Mouse (Mus musculus) kidney, adult 8-10 months (tissue): ENCODE results near the gene Col23a1.

Source experiments
- DNase-seq, 2 experiments: peaks; one replicate each; pipeline ENCODE4 v3.0.0; 2022

Col23a1 gene

DNA sequence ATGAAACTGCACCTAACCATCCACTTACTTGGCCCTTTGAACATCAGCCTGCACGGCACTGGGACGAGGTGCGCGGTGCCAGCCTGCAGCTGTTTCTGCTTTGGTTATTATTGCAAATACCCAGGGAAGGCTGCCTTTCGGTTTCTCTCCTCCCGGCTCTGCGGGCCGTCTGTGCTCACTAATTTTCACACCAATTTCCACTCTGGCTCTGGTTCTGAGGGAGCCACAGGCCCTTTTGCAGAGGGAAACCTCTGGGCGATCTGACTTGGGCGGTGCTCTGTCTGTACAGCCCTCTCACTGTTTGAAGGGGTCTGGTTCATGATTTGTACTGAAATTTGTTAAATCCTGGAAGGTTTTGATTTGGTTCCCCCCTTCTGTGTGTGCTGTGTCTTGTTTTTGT, 100.0 kb downstream of the Col23a1 start:
- no peak for DNase-seq

DNA sequence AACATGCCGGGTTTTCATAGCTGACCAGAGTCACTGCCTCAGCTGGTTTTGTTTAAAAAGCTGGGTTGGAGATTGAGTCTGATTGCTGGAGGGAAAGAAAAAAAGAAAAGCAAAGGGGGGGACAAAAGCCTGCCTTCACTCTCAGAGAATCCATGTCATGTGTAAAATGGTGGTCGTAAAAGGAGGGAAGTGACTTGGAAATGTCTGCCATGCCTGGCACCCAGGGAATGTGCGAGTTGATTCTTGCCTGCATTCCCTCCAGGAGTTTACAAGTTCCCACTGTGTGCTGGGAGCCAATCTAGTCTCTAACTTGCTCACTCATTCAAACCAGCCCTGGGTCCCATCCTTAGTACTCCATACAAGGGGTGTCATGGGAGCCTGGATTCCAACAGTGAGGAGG, 100.8 kb downstream of the Col23a1 start:
- DNase-seq: no peak

GRCm38 (mm10) chr11:51391548-51391947, 101.8 kb downstream of the Col23a1 start:
- no peak for DNase-seq

- DNase-seq: no peak
Measured at GRCm38 (mm10) chr11:51394301-51394865, 104.7 kb downstream of the Col23a1 start.

DNA sequence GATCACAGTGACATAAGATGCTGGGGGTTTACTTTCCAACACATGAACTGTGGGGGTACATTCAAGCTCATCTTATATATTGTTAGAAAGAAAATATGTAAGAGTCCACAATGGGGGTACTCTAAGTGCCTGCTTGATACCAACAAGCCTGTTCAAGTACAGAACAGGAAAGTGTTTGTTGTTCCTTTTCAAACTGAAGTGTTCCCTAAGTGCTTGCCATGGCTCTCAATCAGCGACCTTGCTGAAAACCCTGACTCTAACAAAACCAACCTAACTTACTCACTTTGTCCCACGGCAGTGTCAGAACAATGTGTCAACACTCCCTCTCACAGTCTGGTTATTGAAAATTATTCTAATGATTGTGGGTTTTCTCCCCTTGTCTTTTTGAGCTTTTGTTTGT, 106.7 kb downstream of the Col23a1 start:
- DNase-seq: no peak

- DNase-seq: no peak
Measured at GRCm38 (mm10) chr11:51398084-51398483, 108.4 kb downstream of the Col23a1 start.

- DNase-seq: no peak
Measured at GRCm38 (mm10) chr11:51400356-51400755, 110.6 kb downstream of the Col23a1 start.

DNA sequence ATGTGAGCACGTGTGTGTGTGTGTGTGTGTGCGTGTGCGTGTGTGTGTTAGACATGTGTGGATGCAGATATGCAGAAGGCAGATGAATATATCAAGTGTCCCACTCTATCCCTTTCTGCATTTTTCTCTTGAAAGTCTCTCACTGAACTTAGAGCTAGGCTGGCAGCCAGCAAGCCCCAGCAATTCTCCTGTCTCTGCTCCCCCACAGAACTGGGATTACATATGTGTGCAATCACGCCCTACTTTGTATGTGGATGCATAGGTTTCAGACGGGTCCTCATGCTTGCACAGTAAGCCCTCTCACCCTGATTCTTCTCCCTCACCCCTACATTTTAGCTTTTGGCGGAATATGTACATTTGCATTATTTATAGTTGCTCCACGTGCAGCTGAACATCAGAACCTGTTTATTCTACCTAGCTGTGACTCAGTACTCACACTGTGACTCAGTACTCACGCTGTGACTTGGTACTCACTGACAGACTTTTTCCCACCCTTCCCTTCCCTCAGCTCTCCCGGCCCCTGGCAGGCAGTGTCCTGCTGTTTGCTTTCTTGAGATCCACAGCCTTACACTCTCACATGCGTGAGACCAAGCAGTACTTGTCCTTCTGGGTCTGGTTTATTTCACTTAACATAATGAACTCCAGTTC, 111.9 kb downstream of the Col23a1 start:
- DNase-seq: no peak

GRCm38 (mm10) chr11:51403886-51404285, 114.2 kb downstream of the Col23a1 start:
- no peak for DNase-seq

- DNase-seq: no peak
Measured at GRCm38 (mm10) chr11:51404865-51405440, 115.2 kb downstream of the Col23a1 start.

DNA sequence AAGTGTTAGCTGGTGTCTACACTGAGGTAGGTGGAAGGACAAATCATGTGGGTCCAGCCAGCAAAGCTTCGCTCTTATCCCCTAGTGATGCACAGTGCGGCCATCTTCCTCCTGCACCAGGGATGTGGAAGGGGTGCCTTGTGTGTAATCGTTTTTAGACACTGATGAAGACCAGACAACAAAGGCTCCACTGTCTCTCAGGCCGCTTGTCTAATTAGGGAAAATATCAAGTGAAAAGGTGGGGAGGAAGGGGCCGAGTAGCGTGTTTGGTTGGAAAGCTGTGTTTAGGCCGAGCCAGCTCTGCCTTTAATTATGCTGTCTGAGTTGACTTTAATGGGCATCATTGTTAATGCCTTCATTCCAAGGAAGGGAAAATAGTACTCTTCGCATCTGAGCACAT, 116.8 kb downstream of the Col23a1 start:
- no peak for DNase-seq

DNA sequence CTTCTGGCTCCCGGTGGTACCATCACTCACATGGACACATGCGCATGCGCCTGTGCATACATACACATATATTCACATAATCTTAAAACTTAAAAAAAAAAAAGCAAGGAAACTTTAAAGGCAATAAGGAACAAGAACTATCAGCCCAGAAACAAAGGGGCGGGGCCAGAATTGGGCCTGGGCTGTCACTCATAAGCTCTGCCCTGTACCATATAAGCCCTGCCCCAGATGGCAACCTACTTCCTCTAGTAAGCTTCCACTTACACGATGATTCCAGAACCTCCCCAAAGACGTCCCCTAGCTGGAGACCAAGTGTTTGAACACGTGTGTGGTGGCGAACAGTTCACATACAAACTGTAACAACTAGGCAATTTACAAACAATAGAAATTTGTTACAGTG, 117.6 kb downstream of the Col23a1 start:
- no peak for DNase-seq

GRCm38 (mm10) chr11:51410771-51411170, 121.1 kb downstream of the Col23a1 start:
- no peak for DNase-seq

DNA sequence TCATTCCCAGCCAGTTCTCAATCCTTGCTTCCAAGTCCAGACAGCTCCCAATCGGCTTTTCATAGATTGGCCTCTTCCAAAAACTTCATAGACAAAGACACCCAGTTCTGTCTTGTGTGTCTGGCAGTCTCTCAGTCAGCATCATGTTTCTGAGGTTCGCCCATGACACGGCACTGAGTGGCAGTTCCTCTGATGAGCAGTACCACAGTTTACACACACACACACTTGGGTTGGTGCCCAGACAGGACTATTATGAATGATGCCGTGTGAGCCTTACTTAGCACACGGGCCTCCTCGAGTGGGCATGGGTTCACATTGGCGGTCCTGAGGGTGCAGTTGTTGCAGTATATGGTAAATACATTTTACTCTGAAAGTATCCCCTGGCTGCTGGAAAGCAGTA, 124.8 kb downstream of the Col23a1 start:
- no peak for DNase-seq

DNA sequence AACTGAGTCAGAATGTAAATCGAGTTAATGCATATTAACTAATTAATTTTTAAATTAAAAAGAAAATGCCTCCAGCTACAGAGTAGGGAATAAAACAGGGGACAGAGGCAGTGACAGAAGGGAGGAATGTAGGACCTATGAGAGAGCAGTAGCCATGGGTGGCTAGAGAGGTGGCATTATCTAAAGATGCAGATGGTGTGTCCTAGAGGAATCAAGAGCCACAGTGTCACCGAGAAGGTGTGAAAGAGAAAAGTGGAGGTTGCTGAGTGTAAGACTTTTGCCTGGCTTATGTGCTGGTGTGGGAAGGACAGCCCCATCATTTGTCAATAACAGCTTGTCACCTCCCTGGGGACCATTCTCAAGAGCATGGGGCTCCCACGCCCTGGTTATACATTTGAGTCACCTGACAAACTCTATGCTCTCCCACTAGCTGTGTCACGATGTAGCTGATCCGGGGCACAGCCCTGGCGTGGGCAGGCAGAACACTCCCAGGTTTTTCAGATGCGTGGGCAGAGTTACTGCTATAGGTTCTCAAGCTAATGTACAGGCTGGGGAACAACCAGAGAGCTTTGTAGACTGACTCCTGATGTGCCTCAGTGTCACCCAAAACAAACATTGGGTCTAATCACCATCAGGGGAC, 125.4 kb downstream of the Col23a1 start:
- no peak for DNase-seq

DNA sequence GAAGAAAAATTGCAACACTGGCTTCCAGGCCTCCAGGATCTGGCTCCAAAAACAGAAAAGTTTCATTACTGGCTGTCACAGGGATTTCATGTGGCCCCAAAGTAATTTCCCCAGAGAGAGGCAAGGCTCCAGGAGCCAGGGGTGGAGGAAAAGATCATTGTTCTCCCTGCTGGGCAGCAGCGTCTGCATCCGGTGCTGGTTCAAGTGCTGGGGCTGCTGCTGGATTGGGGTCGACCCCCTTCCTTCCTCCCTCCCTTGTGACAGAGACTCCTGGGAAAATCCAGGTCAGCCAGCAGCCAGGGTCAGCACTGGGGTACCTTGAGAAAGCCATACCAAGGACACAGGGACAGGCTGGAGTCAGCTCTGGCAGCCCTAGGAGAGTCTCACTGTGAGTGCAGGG, 129.1 kb downstream of the Col23a1 start:
- no peak for DNase-seq

DNA sequence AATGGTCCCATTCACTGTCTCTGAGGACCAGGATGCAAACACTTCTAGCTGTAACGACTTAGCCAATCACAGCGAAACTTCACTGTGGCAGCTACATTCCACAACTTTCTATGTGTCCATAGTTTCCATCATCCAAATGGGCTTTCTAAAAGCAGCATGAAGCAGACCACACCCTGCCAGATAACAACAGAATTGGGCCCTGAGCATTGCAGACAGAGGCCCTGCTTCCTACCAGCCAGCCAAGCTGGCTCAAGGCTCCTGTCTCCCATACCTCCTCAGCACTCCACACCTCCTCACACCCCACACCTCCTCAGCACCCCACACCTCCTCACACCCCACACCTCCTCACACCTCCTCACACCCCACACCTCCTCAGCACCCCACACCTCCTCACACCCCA, 132.2 kb downstream of the Col23a1 start:
- no peak for DNase-seq

- no peak for DNase-seq
Measured at GRCm38 (mm10) chr11:51422713-51423112, 133.0 kb downstream of the Col23a1 start.

- DNase-seq: no peak
Measured at GRCm38 (mm10) chr11:51426155-51426554, 136.4 kb downstream of the Col23a1 start.

GRCm38 (mm10) chr11:51429428-51430179, 139.9 kb downstream of the Col23a1 start:
- DNase-seq: no peak

GRCm38 (mm10) chr11:51430180-51430578, 140.5 kb downstream of the Col23a1 start:
- no peak for DNase-seq

GRCm38 (mm10) chr11:51431287-51431686, 141.6 kb downstream of the Col23a1 start:
- DNase-seq: no peak

DNA sequence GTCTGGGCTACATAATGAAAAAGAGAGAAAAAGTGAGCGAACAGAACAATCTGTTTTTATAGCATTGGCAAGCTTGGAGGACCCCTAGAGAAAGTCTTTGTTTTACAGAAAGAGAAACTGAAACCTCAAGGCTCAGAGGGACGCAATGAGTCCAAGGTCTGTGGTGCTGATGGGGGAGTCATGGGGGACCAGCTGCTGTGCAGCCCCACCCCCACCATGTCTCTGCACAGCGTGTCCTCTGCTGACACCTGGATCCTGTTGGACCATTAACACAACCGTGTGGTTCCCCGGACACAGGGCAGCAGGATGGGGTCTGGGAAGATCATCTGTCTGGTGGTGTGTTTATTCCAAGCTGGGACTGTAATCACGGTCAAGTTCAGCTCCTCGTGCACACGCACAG, 142.2 kb downstream of the Col23a1 start:
- no peak for DNase-seq
